Mouse (Mus musculus) liver, postnatal 0 days (tissue): ENCODE results near the gene Pepd. TPM values are rescaled to one million over a fixed set of nuclear protein-coding genes. Genes with fewer than 3 reads are reported as not detected.

Source experiments
- ATAC-seq: fragments of 200-750 bp; cut with Nextera tagmentation; 2 replicates; pipeline ENCODE4 v1.8.0; 2017; ENCODE audit warnings: mild to moderate bottlenecking, moderate library complexity
- DNase-seq: peaks from one replicate; pipeline ENCODE4 v3.0.0-alpha.2; 2016
- H3K27ac ChIP-seq: fragments of 300-500 bp; sonication (generic); 2 replicates; pipeline ENCODE4 v1.5.1; 2014; ENCODE audit warnings: antibody characterized with exemption, moderate library complexity, mild to moderate bottlenecking, low read depth
- H3K27me3 ChIP-seq: fragments of 300-500 bp; sonication (generic); 2 replicates; pipeline ENCODE4 v1.6.1; 2014; ENCODE audit warnings: low read length, control low read depth, mixed read lengths; ENCODE audit not compliant: insufficient read depth
- H3K36me3 ChIP-seq: fragments of 300-500 bp; sonication (generic); replicated peaks from 2 replicates; pipeline ENCODE4 v1.6.1; 2014; ENCODE audit warnings: mild to moderate bottlenecking, control low read depth, low read length, moderate library complexity, mixed read lengths; ENCODE audit not compliant: insufficient read depth
- H3K4me1 ChIP-seq: fragments of 300-500 bp; sonication (generic); 2 replicates; pipeline ENCODE4 v1.6.1; 2014; ENCODE audit warnings: antibody characterized with exemption, mild to moderate bottlenecking, control low read depth; ENCODE audit not compliant: insufficient read depth
- H3K4me2 ChIP-seq: fragments of 300-500 bp; sonication (generic); 2 replicates; pipeline ENCODE4 v1.6.1; 2014; ENCODE audit warnings: low read depth, mild to moderate bottlenecking, low read length, moderate library complexity, mixed read lengths
- H3K4me3 ChIP-seq: fragments of 300-500 bp; sonication (generic); 2 replicates; pipeline ENCODE4 v1.5.1; 2014; ENCODE audit warnings: low read depth, low read length
- H3K9ac ChIP-seq: fragments of 300-500 bp; sonication (generic); replicated peaks from 2 replicates; pipeline ENCODE4 v1.6.1; 2014; ENCODE audit warnings: mild to moderate bottlenecking, moderate library complexity
- H3K9me3 ChIP-seq: fragments of 300-500 bp; sonication (generic); 2 replicates; pipeline ENCODE4 v1.6.1; 2016; ENCODE audit warnings: mild to moderate bottlenecking, control low read depth, low read length, mixed read lengths
- CTCF ChIP-seq: sonication (generic); IDR thresholded peaks from 2 replicates; pipeline ENCODE4 v1.5.1; 2016; ENCODE audit warnings: antibody characterized with exemption, low read depth
- EP300 ChIP-seq: IDR thresholded peaks from 2 replicates; pipeline ENCODE4 v1.6.1; 2016; ENCODE audit warnings: antibody characterized with exemption, low read depth, mild to moderate bottlenecking
- WGBS: fragments of 180-500 bp; shearing (Covaris S2); extraction: QIAGEN DNeasy Blood & Tissue Kit; methylation state at CpG from one replicate; pipeline ENCODE4 v1.1.7; 2014; ENCODE audit not compliant: insufficient replicate concordance; 5-methylcytosine and 5-hydroxymethylcytosine counted together
- polyA plus RNA-seq: library from polyadenylated mRNA; unstranded; fragments of >200 nt; fragmentation: Nextera tagmentation; extraction: Ambion mirVana; gene quantifications from 2 replicates; pipeline ENCODE4 v1.2.1, GENCODE M21; 2015

The Pepd gene
- polyA plus RNA-seq, 1 experiment from 2014 or later, result 30.2 TPM

DNA sequence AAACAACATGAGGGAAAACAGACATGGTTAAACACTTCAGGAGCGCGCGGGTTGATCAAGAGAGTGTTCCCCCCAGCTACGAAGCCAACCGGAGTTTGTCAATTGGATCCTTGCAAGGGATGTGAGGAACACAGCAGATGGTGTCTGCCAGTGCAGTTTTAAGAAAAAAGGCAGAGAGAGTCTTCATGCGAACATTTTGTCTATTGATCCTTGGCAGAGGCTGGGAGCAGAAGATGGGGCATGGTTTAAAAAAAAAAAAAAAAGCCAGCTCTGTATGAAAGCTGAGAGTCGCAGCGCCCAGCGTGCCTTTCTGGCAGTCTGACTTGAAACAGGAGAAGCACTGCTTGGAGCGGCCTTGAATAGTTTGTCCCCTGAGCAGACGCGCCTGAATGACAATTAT, 23.3 kb upstream of the Pepd start:
- Histone ChIP-seq H3K9ac (no peak overlapping the region), H3K4me2 (no peak overlapping the region), H3K36me3 (no peaks in the 10 kb centered on the region), H3K4me3 (no peak overlapping the region), H3K4me1 (no peaks in the 10 kb centered on the region), H3K9me3 (no peaks in the 10 kb centered on the region), H3K27me3 (no peaks in the 10 kb centered on the region), H3K27ac (no peak overlapping the region)
- ATAC-seq (no peak), DNase-seq (no peak)
- no peak for TF ChIP-seq EP300
- no peak for TF ChIP-seq CTCF
- WGBS, result 74% methylated on average over 12 of the region's 12 CpGs

DNA sequence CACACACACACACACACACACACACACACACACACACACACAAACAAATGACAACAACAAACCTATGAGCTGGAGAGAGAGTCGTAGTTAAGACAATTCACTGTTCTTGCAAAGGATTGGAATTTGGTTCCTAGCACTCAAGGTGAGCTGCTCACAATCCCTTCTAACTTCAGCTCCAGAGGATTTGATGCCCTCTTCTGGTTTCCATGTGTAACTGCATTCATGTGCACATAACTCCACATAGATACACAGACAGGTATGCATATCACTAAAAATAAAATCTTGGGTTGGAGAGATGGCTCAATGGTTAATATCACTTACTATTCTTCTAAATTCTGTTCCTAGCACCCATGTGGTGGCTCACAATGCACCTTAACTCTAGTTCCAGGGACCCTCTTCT, 19.3 kb upstream of the Pepd start:
- H3K4me1 ChIP-seq, result no peaks in the 10 kb centered on the region
- 83% methylated on average over 1 of the region's 1 CpGs for WGBS
- DNase-seq (no peak), ATAC-seq (no peak)
- no peak for TF ChIP-seq CTCF
- TF ChIP-seq EP300, result no peak
- no peaks in the 10 kb centered on the region for H3K27me3 ChIP-seq
- H3K9ac ChIP-seq, result no peak overlapping the region
- H3K4me3 ChIP-seq, result no peak overlapping the region
- no peak overlapping the region for H3K27ac ChIP-seq
- no peak overlapping the region for H3K4me2 ChIP-seq
- H3K36me3 ChIP-seq, result no peaks in the 10 kb centered on the region
- no peaks in the 10 kb centered on the region for H3K9me3 ChIP-seq

DNA sequence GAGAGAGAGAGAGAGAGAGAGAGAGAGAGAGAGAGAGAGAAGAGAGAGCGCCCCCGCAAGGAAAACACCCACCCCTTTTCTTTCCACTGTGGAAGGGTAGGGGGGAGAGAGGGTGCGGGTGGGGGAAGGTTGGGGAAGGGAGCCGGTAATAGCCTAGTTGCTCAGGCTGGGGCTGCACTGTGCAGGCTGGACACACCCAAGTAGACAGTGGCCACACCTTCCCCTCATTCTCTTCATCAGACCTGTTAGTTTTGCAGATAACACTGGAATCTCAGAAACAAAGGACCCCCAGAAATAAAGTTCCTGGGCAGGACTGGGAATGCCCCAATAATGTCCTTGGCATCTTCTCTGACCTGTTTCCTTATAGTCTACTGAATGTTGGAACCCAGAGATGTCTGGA, 15.7 kb upstream of the Pepd start:
- Histone ChIP-seq H3K9ac (no peak overlapping the region), H3K4me3 (no peak overlapping the region), H3K4me1 (no peaks in the 10 kb centered on the region), H3K27me3 (no peaks in the 10 kb centered on the region), H3K9me3 (no peaks in the 10 kb centered on the region), H3K36me3 (no peaks in the 10 kb centered on the region), H3K4me2 (no peak overlapping the region), H3K27ac (no peak overlapping the region)
- 85% methylated on average over 4 of the region's 4 CpGs for WGBS
- ATAC-seq (no peak), DNase-seq (no peak)
- no peak for TF ChIP-seq CTCF
- TF ChIP-seq EP300, result no peak

DNA sequence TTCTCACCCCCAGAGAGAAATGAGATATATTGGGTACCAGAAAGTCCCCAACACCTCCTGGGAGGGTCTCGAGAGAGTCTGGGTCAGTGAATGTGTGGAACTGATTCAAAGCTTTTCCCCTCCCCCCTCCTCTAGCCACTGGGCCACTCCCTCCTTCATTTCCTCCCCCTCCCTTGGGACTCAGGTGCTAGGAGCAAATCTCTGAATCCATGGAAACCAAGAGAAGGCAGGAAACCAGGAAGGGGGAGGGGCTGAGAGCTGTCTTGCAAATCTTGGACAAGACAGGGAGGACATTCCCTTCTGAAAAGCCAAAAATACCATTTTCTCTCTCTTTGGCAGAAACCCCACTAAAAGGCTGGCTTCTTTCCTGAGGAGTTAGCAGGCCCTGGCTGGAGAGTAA, 15.1 kb upstream of the Pepd start:
- no peaks in the 10 kb centered on the region for H3K9me3 ChIP-seq
- TF ChIP-seq CTCF, result no peak
- no peak for TF ChIP-seq EP300
- H3K9ac ChIP-seq, result no peak overlapping the region
- H3K27ac ChIP-seq, result no peak overlapping the region
- H3K4me3 ChIP-seq, result no peak overlapping the region
- no peak for DNase-seq
- no peaks in the 10 kb centered on the region for H3K4me1 ChIP-seq
- H3K27me3 ChIP-seq, result no peaks in the 10 kb centered on the region
- no peak for ATAC-seq
- H3K4me2 ChIP-seq, result no peak overlapping the region
- H3K36me3 ChIP-seq, result no peaks in the 10 kb centered on the region
- 13% methylated on average over 1 of the region's 1 CpGs for WGBS

DNA sequence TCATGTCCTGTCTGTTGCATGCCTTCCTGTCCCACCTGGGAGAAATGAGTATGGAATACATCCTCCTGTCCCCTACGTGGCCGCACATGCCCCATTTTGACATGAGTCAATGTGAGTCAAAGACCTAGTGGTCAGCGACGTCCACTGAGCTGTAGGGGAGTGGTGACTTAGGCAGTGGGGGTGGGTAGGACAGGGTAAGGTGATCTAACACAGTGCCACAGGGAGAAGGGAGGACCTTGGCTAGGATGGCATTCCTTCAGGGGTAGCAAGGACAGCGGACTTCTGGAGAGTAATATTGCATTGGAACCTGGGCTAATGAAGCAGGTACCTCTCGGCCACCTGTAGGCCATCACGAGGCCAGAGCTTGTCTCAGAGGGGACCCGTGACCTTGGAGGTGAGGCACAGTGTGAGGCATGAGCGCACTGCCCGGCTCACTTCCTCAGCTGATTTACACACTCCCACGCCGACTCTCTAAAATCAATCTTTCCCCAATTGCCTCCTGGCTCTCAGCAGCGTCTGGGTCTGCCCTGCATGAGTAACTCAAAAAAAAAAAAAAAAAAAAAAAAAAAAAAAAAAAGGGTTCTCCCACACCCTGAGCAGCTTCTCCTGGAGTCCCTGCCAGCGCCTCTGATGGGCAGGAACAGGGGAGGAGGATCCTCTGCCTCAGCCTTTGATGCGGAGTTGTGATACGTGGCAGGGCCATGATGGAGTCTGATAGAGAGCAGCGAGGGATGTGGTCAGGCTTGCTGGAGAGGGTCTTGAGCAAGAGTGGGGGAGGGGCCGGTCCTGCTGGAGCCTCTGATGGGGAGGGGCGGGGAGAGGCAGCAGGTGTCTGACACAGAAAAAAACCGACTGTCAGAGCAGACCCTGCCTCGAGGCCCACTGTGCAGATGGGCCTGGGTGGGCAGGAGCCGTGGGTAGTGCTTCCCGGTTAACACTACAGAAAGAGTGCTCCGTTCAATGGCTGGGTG, 1.8 kb upstream of the Pepd start:
- Histone ChIP-seq H3K4me2 (no peak overlapping the region), H3K27me3 (no peaks in the 10 kb centered on the region), H3K36me3 (no peaks in the 10 kb centered on the region), H3K9me3 (no peaks in the 10 kb centered on the region), H3K9ac (no peak overlapping the region), H3K4me1 (peaks cover 7% of the 10 kb centered on the region), H3K27ac (no peak overlapping the region), H3K4me3 (no peak overlapping the region)
- ATAC-seq (no peak), DNase-seq (no peak)
- TF ChIP-seq CTCF, result no peak
- no peak for TF ChIP-seq EP300
- 32% methylated on average over 24 of the region's 24 CpGs for WGBS

DNA sequence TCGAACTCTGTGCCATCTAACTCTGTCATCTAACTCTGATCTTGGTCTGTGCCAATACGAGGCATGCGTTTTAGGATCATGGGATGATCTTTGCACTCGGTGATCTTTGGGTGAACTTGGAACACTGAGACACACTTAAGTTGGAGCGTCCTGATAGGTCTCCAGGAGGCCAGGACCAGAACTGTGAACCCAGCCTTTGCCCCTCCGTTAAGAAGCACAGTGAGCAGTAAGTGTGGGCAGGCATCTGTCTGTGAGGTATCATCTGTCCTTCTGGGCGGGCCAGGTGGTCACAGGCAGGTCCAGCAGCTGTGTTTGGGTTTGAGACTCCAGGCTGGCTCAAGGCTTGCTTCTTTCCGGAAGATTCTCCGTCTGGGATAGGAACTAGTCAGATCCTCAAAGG, 1.8 kb downstream of the Pepd start:
- Histone ChIP-seq H3K9ac (no peak overlapping the region), H3K4me3 (no peak overlapping the region), H3K27ac (no peak overlapping the region), H3K27me3 (no peaks in the 10 kb centered on the region), H3K4me2 (no peak overlapping the region), H3K4me1 (peaks cover 16% of the 10 kb centered on the region), H3K9me3 (no peaks in the 10 kb centered on the region), H3K36me3 (no peaks in the 10 kb centered on the region)
- DNase-seq (no peak), ATAC-seq (no peak)
- TF ChIP-seq EP300 (no peak), CTCF (no peak)
- WGBS, result 80% methylated on average over 9 of the region's 9 CpGs
